In genomic region chr5:64101993-64102716, GRCm38 (mm10) we compare ENCODE assay signal across 18 mouse cellular contexts. TPM values are rescaled to one million over a fixed set of nuclear protein-coding genes. Genes with fewer than 3 reads are reported as not detected.
A peak's percentile ranks its signal among the peaks of the same experiment; 100 is the strongest.
DNase-seq lines count a peak whose midpoint lies in the region; ATAC-seq and TF ChIP-seq lines count a peak whose summit lies in the region.
"Had no signal": no experiment of that assay in that cellular context is flagged by ENCODE, and none has a peak within 500 bp of the region (broad histone marks: within the 10 kb centered on the region; RNA-seq: fewer than 3 reads in every experiment).

No protein-coding gene starts in this region.

- no peaks in the 10 kb centered on the region for H3K36me3 ChIP-seq in midbrain, embryonic 11.5 days (ENCODE audit: control insufficient read depth, insufficient read depth, low read length)
- H3K36me3 ChIP-seq in midbrain, embryonic 10.5 days: peaks cover 44% of the 10 kb centered on the region
- H3K36me3 ChIP-seq in liver, embryonic 13.5 days: peaks cover 37% of the 10 kb centered on the region
- peaks cover 42% of the 10 kb centered on the region for H3K36me3 ChIP-seq in forebrain, embryonic 12.5 days (replicated peaks)
- H3K36me3 ChIP-seq in neural tube, embryonic 15.5 days: peaks cover 46% of the 10 kb centered on the region
- no peaks in the 10 kb centered on the region for H3K36me3 ChIP-seq in heart, adult 2 months (ENCODE audit: control insufficient read depth, insufficient read depth, low read length)

- H3K4me3 ChIP-seq in midbrain, embryonic 11.5 days (ENCODE audit: low read depth, low read length): no peak overlapping the region
- H3K4me3 ChIP-seq in midbrain, embryonic 10.5 days: no peak overlapping the region
- no peak overlapping the region for H3K4me3 ChIP-seq in liver, embryonic 13.5 days (replicated peaks)
- H3K4me3 ChIP-seq in forebrain, embryonic 12.5 days (replicated peaks): no peak overlapping the region
- no peak overlapping the region for H3K4me3 ChIP-seq in neural tube, embryonic 15.5 days (replicated peaks)
- no peak overlapping the region for H3K4me3 ChIP-seq in heart, adult 2 months
- H3K4me3 ChIP-seq: embryonic facial prominence, embryonic 13.5 days; forebrain, embryonic 10.5 days; heart, embryonic 13.5 days; intestine, embryonic 15.5 days; kidney, embryonic 15.5 days; midbrain, embryonic 13.5 days; myocyte had no signal

- no peaks in the 10 kb centered on the region for H3K4me1 ChIP-seq in midbrain, embryonic 11.5 days (ENCODE audit: control insufficient read depth, insufficient read depth, low read length)
- peaks cover 5% of the 10 kb centered on the region; the same call in 1 of the 2 replicates for H3K4me1 ChIP-seq in midbrain, embryonic 10.5 days
- H3K4me1 ChIP-seq in liver, embryonic 13.5 days (replicated peaks): peaks cover 16% of the 10 kb centered on the region
- H3K4me1 ChIP-seq in forebrain, embryonic 12.5 days: no peaks in the 10 kb centered on the region
- H3K4me1 ChIP-seq in neural tube, embryonic 15.5 days: no peaks in the 10 kb centered on the region
- no peaks in the 10 kb centered on the region for H3K4me1 ChIP-seq in heart, adult 2 months (ENCODE audit: control insufficient read depth, insufficient read depth, low read length)
- H3K4me1 ChIP-seq: embryonic facial prominence, embryonic 13.5 days; intestine, embryonic 15.5 days; midbrain, embryonic 13.5 days had no signal

- WGBS in midbrain, embryonic 11.5 days: 85% methylated on average over 9 of the region's 9 CpGs
- 86% methylated on average over 9 of the region's 9 CpGs for WGBS in midbrain, embryonic 10.5 days
- 27% methylated on average over 9 of the region's 9 CpGs for WGBS in liver, embryonic 13.5 days (ENCODE audit: insufficient replicate concordance)
- 92% methylated on average over 9 of the region's 9 CpGs for WGBS in forebrain, embryonic 12.5 days
- WGBS in neural tube, embryonic 15.5 days: 71% methylated on average over 9 of the region's 9 CpGs
- 64% methylated on average over 9 of the region's 9 CpGs for WGBS in heart, adult 2 months

- no peak for TF ChIP-seq CTCF in heart, adult 2 months (IDR thresholded peaks at IDR 0.05)

- H3K9me3 ChIP-seq in midbrain, embryonic 11.5 days (ENCODE audit: control insufficient read depth, low read length): no peaks in the 10 kb centered on the region
- no peaks in the 10 kb centered on the region for H3K9me3 ChIP-seq in midbrain, embryonic 10.5 days (replicated peaks)
- H3K9me3 ChIP-seq in liver, embryonic 13.5 days (replicated peaks): no peaks in the 10 kb centered on the region
- H3K9me3 ChIP-seq in forebrain, embryonic 12.5 days: no peaks in the 10 kb centered on the region
- H3K9me3 ChIP-seq in neural tube, embryonic 15.5 days (replicated peaks): no peaks in the 10 kb centered on the region
- H3K9me3 ChIP-seq: embryonic facial prominence, embryonic 13.5 days; forebrain, embryonic 10.5 days; heart, embryonic 13.5 days; intestine, embryonic 15.5 days; kidney, embryonic 15.5 days; midbrain, embryonic 13.5 days had no signal

- no peak overlapping the region for H3K27ac ChIP-seq in midbrain, embryonic 11.5 days (ENCODE audit: low read depth, low read length)
- H3K27ac ChIP-seq in midbrain, embryonic 10.5 days (replicated peaks): no peak overlapping the region
- H3K27ac ChIP-seq in liver, embryonic 13.5 days: peak overlapping the region; percentile 67
- no peak overlapping the region for H3K27ac ChIP-seq in forebrain, embryonic 12.5 days
- no peak overlapping the region for H3K27ac ChIP-seq in neural tube, embryonic 15.5 days (replicated peaks)
- H3K27ac ChIP-seq in heart, adult 2 months: no peak overlapping the region
- H3K27ac ChIP-seq: embryonic facial prominence, embryonic 13.5 days; forebrain, embryonic 10.5 days; heart, embryonic 13.5 days; intestine, embryonic 15.5 days; kidney, embryonic 15.5 days; midbrain, embryonic 13.5 days had no signal

- no peak for TF ChIP-seq EP300 in heart, adult 2 months (IDR thresholded peaks at IDR 0.05; ENCODE audit: insufficient read depth, low read depth, low read length)

- no peaks in the 10 kb centered on the region for H3K27me3 ChIP-seq in midbrain, embryonic 11.5 days (ENCODE audit: control insufficient read depth, insufficient read depth, low read length)
- no peaks in the 10 kb centered on the region for H3K27me3 ChIP-seq in midbrain, embryonic 10.5 days (ENCODE audit: low read depth, poor library complexity, severe bottlenecking)
- no peaks in the 10 kb centered on the region for H3K27me3 ChIP-seq in liver, embryonic 13.5 days
- no peaks in the 10 kb centered on the region for H3K27me3 ChIP-seq in forebrain, embryonic 12.5 days
- no peaks in the 10 kb centered on the region for H3K27me3 ChIP-seq in neural tube, embryonic 15.5 days (replicated peaks)
- no peaks in the 10 kb centered on the region for H3K27me3 ChIP-seq in heart, adult 2 months (ENCODE audit: control insufficient read depth, insufficient read depth, low read length)
- H3K27me3 ChIP-seq: embryonic facial prominence, embryonic 13.5 days; heart, embryonic 13.5 days; intestine, embryonic 15.5 days; kidney, embryonic 15.5 days; midbrain, embryonic 13.5 days had no signal

- ATAC-seq in midbrain, embryonic 11.5 days (ENCODE audit: low FRiP score): no peak
- ATAC-seq in liver, embryonic 13.5 days (ENCODE audit: low read depth): peak; percentile 45
- ATAC-seq in forebrain, embryonic 12.5 days (ENCODE audit: low FRiP score): no peak
- no peak for ATAC-seq in neural tube, embryonic 15.5 days (ENCODE audit: low FRiP score)
- ATAC-seq: intestine, embryonic 15.5 days; midbrain, embryonic 13.5 days had no signal

- H3K79me2 ChIP-seq in heart, adult 2 months (replicated peaks; ENCODE audit: control insufficient read depth, insufficient read depth, low read length): no peaks in the 10 kb centered on the region

- no peak overlapping the region for H3K9ac ChIP-seq in midbrain, embryonic 11.5 days (ENCODE audit: low read length)
- no peak overlapping the region for H3K9ac ChIP-seq in liver, embryonic 13.5 days
- H3K9ac ChIP-seq in forebrain, embryonic 12.5 days: no peak overlapping the region
- no peak overlapping the region for H3K9ac ChIP-seq in neural tube, embryonic 15.5 days (replicated peaks)
- no peak overlapping the region for H3K9ac ChIP-seq in heart, adult 2 months (ENCODE audit: low read depth, low read length)
- H3K9ac ChIP-seq: embryonic facial prominence, embryonic 13.5 days; heart, embryonic 13.5 days; intestine, embryonic 15.5 days; kidney, embryonic 15.5 days; midbrain, embryonic 13.5 days had no signal

- DNase-seq in adrenal gland, adult (ENCODE audit: inconsistent age in 2 of 2, low spot score in 1 of 2): peak; percentile 65 to 80
- no peak for DNase-seq in adrenal gland, adult 18-20 months (ENCODE audit: low spot score in 2 of 2)
- DNase-seq in midbrain, embryonic 11.5 days (ENCODE audit: low spot score, missing footprints): peak; percentile 57
- no peak for DNase-seq in midbrain, embryonic 10.5 days (ENCODE audit: low spot score)
- DNase-seq in liver, embryonic 13.5 days: no peak
- DNase-seq in heart, adult 2 months: no peak
- DNase-seq: cerebellum, postnatal 36 days; gastrocnemius, postnatal 36 days; left cerebral cortex, postnatal 4 days had no signal

- TF ChIP-seq POLR2A in heart, adult 2 months (IDR thresholded peaks at IDR 0.05; ENCODE audit: insufficient read depth, low read depth, low read length): no peak

- H3K4me2 ChIP-seq in midbrain, embryonic 11.5 days: no peak overlapping the region
- peak overlapping the region; percentile 23; the same call in 1 of the 2 replicates for H3K4me2 ChIP-seq in liver, embryonic 13.5 days
- H3K4me2 ChIP-seq in forebrain, embryonic 12.5 days: no peak overlapping the region
- no peak overlapping the region for H3K4me2 ChIP-seq in neural tube, embryonic 15.5 days
- H3K4me2 ChIP-seq: embryonic facial prominence, embryonic 13.5 days; heart, embryonic 13.5 days; intestine, embryonic 15.5 days; kidney, embryonic 15.5 days; midbrain, embryonic 13.5 days had no signal

- intact Hi-C loops in heart, adult 2 months (cut with DNase I): no loop called here

RNA-seq across cellular contexts. Expression of gene Pgm2, which starts 9.4 kb away (rescaled TPM):
- total RNA-seq in adrenal gland, adult 18-20 months (2021): 10 to 100 TPM; 17.3 to 28.8 TPM
- polyA plus RNA-seq in midbrain, embryonic 11.5 days (2014; fragmentation: Nextera tagmentation; extraction: Ambion mirVana): 22.8 and 29.3 TPM in 2 replicates
- polyA plus RNA-seq in midbrain, embryonic 10.5 days (2016; fragmentation: Nextera tagmentation; extraction: Ambion mirVana): 24.9 and 25.1 TPM in 2 replicates
- polyA plus RNA-seq in liver, embryonic 13.5 days (2015; fragmentation: Nextera tagmentation; extraction: Ambion mirVana): 25.4 and 31.1 TPM in 2 replicates
- polyA plus RNA-seq in forebrain, embryonic 12.5 days (2016; fragmentation: Nextera tagmentation; extraction: Ambion mirVana): 30.7 and 31.5 TPM in 2 replicates
- polyA plus RNA-seq in neural tube, embryonic 15.5 days (2015; fragmentation: Nextera tagmentation; extraction: Ambion mirVana): 19.3 and 21.9 TPM in 2 replicates
- 1 to 10 TPM; 5.4 to 6.4 TPM for total RNA-seq in heart, adult 2 months (2021)
- 3.4 and 5.6 TPM in 2 replicates for polyA plus RNA-seq in heart, adult 2 months (2012; rRNA removed)

RNA-seq across cellular contexts. Expression of gene Tbc1d1, which starts 54.0 kb away (rescaled TPM):
- 10 to 100 TPM; 10.0 to 17.6 TPM for total RNA-seq in adrenal gland, adult 18-20 months (2021)
- polyA plus RNA-seq in midbrain, embryonic 11.5 days (2014; fragmentation: Nextera tagmentation; extraction: Ambion mirVana): 18.6 and 21.0 TPM in 2 replicates
- 22.2 and 22.4 TPM in 2 replicates for polyA plus RNA-seq in midbrain, embryonic 10.5 days (2016; fragmentation: Nextera tagmentation; extraction: Ambion mirVana)
- polyA plus RNA-seq in liver, embryonic 13.5 days (2015; fragmentation: Nextera tagmentation; extraction: Ambion mirVana): 7.0 and 10.2 TPM in 2 replicates
- 25.3 and 26.4 TPM in 2 replicates for polyA plus RNA-seq in forebrain, embryonic 12.5 days (2016; fragmentation: Nextera tagmentation; extraction: Ambion mirVana)
- polyA plus RNA-seq in neural tube, embryonic 15.5 days (2015; fragmentation: Nextera tagmentation; extraction: Ambion mirVana): 13.5 and 17.0 TPM in 2 replicates
- 10 to 100 TPM; 13.2 to 13.6 TPM for total RNA-seq in heart, adult 2 months (2021)
- polyA plus RNA-seq in heart, adult 2 months (2012; rRNA removed): 22.1 and 28.6 TPM in 2 replicates

Comparison
In these comparisons a context has a peak if more than half of its experiments do, and no peak if none do; other contexts are left out.
1. DNase-seq: peak in adrenal gland, adult (2 of 2) and midbrain, embryonic 11.5 days (single experiment); none in adrenal gland, adult 18-20 months (0 of 2), midbrain, embryonic 10.5 days (single experiment), liver, embryonic 13.5 days (single experiment) and heart, adult 2 months (0 of 2).